Mouse (Mus musculus) small intestine, adult 2 months (tissue): ENCODE results near the gene Odf3.

Source experiments
- CTCF ChIP-seq: fragments of 200-500 bp; IDR thresholded peaks from 2 replicates; pipeline ENCODE4 v1.5.1; 2012; ENCODE audit warnings: low read depth, mild to moderate bottlenecking, control low read depth, inconsistent platforms, low read length, moderate library complexity, mixed read lengths; ENCODE audit not compliant: insufficient replicate concordance, insufficient read length; ENCODE audit errors: extremely low read depth
- POLR2A ChIP-seq: fragments of 200-500 bp; IDR thresholded peaks from 2 replicates; pipeline ENCODE4 v1.6.1; 2012; ENCODE audit warnings: low read depth, mild to moderate bottlenecking, control low read depth, inconsistent platforms, low read length, moderate library complexity

- TF ChIP-seq CTCF (no peak), POLR2A (no peak)
Measured at GRCm38 (mm10) chr7:140874224-140874623, 26.6 kb downstream of the Odf3 start.
